Mouse (Mus musculus) liver, adult 2 months (tissue): ENCODE results near the gene Fam117b.

ENCODE experiments used
- CTCF ChIP-seq: fragments of 200-500 bp; IDR thresholded peaks from 2 replicates; pipeline ENCODE4 v1.5.1; 2011; ENCODE audit warnings: low read depth, low read length, control low read depth
- POLR2A ChIP-seq: fragments of 200-500 bp; IDR thresholded peaks from 2 replicates; pipeline ENCODE4 v1.6.1; 2011; ENCODE audit warnings: low read length, control low read depth; ENCODE audit not compliant: insufficient read depth; ENCODE audit errors: extremely low read depth

DNA sequence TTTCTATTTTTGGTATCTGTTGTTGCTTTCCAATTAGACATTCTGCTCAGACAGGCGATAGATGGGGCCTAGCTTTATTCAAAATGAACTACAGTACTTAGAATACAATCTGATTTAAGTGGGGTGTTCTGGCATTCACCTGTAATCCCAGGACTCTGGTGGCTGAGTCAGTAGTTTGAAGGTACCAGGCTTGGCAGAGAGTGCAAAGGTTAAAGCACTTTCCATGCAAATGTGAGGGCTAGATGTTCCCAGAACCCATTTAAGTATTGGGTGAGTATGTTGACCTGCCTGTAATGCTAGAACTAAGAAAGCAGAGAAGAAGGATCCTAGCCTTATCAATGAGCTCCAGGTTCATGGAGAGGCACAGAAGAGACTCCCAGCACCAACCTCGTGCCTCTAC lies 6.9 kb upstream of the Fam117b start:
- no peak for TF ChIP-seq CTCF
- no peak for TF ChIP-seq POLR2A
